Mouse (Mus musculus) G1E (cell line): ENCODE data around the gene Il16.

Experiments used
- CTCF ChIP-seq: IDR thresholded peaks from 2 replicates; pipeline ENCODE4 v1.5.1; 2012; ENCODE audit warnings: low read depth, low read length, inconsistent platforms, mixed read lengths
- GATA1 ChIP-seq: IDR thresholded peaks from 2 replicates; pipeline ENCODE4 v1.6.1; 2012; ENCODE audit warnings: borderline replicate concordance, low read length, inconsistent platforms, mixed read lengths
- GATA2 ChIP-seq: IDR thresholded peaks from 2 replicates; pipeline ENCODE4 v1.6.1; 2012; ENCODE audit warnings: low read depth, low read length, inconsistent platforms, borderline replicate concordance
- TAL1 ChIP-seq: conservative IDR thresholded peaks from 2 replicates; pipeline ENCODE4 v1.6.1; 2012; ENCODE audit warnings: low read depth, low read length, inconsistent platforms, mixed read lengths

GRCm38 (mm10) chr7:83659159-83660065, 86.1 kb downstream of the Il16 start:
- TF ChIP-seq CTCF = no peak
- TF ChIP-seq GATA1 = no peak
- TF ChIP-seq GATA2 = no peak
- no peak for TF ChIP-seq TAL1
